Mouse (Mus musculus) forebrain, embryonic 12.5 days (tissue): ENCODE data around the gene Fbxo21. TPM values are rescaled to one million over a fixed set of nuclear protein-coding genes. Genes with fewer than 3 reads are reported as not detected.

Experiments
- ATAC-seq: fragments of 200-750 bp; cut with Nextera tagmentation; 2 replicates; pipeline ENCODE4 v1.8.0; 2017; ENCODE audit warnings: moderate TSS enrichment; ENCODE audit not compliant: low FRiP score
- H3K27ac ChIP-seq: fragments of 300-500 bp; sonication (generic); 2 replicates; pipeline ENCODE4 v1.5.1; 2016; ENCODE audit warnings: mild to moderate bottlenecking
- H3K27me3 ChIP-seq: fragments of 300-500 bp; sonication (generic); 2 replicates; pipeline ENCODE4 v1.6.1; 2016; ENCODE audit warnings: mild to moderate bottlenecking
- H3K36me3 ChIP-seq: fragments of 300-500 bp; sonication (generic); replicated peaks from 2 replicates; pipeline ENCODE4 v1.6.1; 2016; ENCODE audit warnings: mild to moderate bottlenecking
- H3K4me1 ChIP-seq: fragments of 300-500 bp; sonication (generic); 2 replicates; pipeline ENCODE4 v1.6.1; 2016
- H3K4me2 ChIP-seq: fragments of 300-500 bp; sonication (generic); 2 replicates; pipeline ENCODE4 v1.6.1; 2016; ENCODE audit warnings: mild to moderate bottlenecking, moderate library complexity
- H3K4me3 ChIP-seq: fragments of 300-500 bp; sonication (generic); replicated peaks from 2 replicates; pipeline ENCODE4 v1.5.1; 2016; ENCODE audit warnings: mild to moderate bottlenecking
- H3K9ac ChIP-seq: fragments of 300-500 bp; sonication (generic); 2 replicates; pipeline ENCODE4 v1.6.1; 2016; ENCODE audit warnings: mild to moderate bottlenecking
- H3K9me3 ChIP-seq: fragments of 300-500 bp; sonication (generic); 2 replicates; pipeline ENCODE4 v1.6.1; 2016
- WGBS: fragments of 180-500 bp; shearing (Covaris S2); methylation state at CpG from one replicate; pipeline ENCODE4 v1.1.7; 2016; 5-methylcytosine and 5-hydroxymethylcytosine counted together
- polyA plus RNA-seq: library from polyadenylated mRNA; unstranded; fragments of >200 nt; fragmentation: Nextera tagmentation; extraction: Ambion mirVana; gene quantifications from 2 replicates; pipeline ENCODE4 v1.2.1, GENCODE M21; 2016

Fbxo21 gene
- polyA plus RNA-seq, 1 experiment from 2014 or later: 149 TPM

DNA sequence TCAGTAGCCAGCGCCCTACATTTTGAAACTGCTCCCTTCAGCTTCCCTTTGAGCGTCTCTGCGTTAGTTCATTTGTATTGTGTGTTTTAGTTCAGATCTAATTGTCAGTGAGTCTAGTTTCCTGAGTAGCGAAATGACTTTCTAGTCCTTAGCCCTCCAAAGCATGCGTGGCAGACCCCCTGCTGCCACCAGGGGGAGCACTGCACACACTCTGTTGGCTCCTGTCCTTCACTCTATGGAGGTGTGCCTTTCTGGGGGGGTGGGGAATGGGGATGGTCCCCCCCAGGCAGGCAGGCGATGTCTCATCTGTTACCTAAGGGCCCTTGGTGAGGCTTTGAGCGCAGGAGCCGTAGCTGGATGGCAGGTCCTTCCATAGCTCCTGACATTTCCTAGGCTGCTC lies 28.1 kb downstream of the Fbxo21 start:
- H3K4me1 ChIP-seq: no peaks in the 10 kb centered on the region
- H3K9ac ChIP-seq: no peak overlapping the region
- H3K27ac ChIP-seq: no peak overlapping the region
- ATAC-seq: no peak
- WGBS: 82% methylated on average over 8 of the region's 8 CpGs
- H3K4me3 ChIP-seq: no peak overlapping the region
- no peaks in the 10 kb centered on the region for H3K9me3 ChIP-seq
- H3K27me3 ChIP-seq: no peaks in the 10 kb centered on the region
- peaks cover 98% of the 10 kb centered on the region for H3K36me3 ChIP-seq
- no peak overlapping the region for H3K4me2 ChIP-seq

DNA sequence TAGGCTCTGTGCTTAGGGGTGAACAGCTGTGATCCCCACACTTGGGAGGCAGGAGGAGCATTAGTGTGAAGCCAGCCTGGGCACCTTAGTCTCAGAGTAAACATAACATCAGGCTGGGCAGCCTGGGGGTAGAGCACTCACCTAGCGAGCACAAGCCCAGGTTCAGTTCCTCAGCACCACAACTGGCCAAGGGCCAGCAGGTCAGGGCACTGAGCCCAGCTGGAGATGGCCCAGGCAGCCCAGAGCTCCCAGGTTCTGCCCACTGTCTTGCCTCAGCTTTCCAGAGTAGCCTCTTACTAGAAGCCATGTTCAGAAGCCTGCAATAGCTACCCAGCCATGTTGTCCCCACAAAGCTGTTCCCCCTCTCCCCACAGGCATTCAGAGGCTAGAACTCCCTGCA lies 29.2 kb downstream of the Fbxo21 start:
- no peaks in the 10 kb centered on the region for H3K27me3 ChIP-seq
- no peak overlapping the region for H3K9ac ChIP-seq
- H3K9me3 ChIP-seq: no peaks in the 10 kb centered on the region
- H3K36me3 ChIP-seq: peaks cover 98% of the 10 kb centered on the region
- 88% methylated on average over 1 of the region's 1 CpGs for WGBS
- H3K4me2 ChIP-seq: no peak overlapping the region
- no peak overlapping the region for H3K4me3 ChIP-seq
- ATAC-seq: no peak
- H3K27ac ChIP-seq: no peak overlapping the region
- H3K4me1 ChIP-seq: no peaks in the 10 kb centered on the region; the same call in 1 of the 2 replicates

DNA sequence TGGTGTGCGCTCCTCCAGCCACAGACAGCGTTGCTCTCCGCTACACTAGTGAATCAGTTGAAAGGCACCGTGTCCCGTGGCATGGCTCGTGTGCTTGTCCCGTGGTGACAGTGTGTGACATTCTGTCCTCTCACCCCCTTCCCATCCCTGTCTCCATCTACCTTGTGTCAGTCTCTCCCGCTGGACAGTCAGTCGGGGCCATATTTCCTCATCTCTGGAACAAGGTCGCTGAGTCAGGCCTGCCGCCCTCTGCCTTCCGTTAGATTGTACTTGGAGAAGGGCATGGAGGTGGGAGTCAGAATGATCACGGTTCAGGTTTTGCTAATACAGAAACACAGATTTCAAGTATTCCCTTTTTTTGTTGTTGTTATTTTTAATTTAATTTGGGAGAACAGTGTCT lies 31.8 kb downstream of the Fbxo21 start:
- H3K36me3 ChIP-seq: peaks cover 80% of the 10 kb centered on the region
- WGBS: 93% methylated on average over 13 of the region's 13 CpGs

DNA sequence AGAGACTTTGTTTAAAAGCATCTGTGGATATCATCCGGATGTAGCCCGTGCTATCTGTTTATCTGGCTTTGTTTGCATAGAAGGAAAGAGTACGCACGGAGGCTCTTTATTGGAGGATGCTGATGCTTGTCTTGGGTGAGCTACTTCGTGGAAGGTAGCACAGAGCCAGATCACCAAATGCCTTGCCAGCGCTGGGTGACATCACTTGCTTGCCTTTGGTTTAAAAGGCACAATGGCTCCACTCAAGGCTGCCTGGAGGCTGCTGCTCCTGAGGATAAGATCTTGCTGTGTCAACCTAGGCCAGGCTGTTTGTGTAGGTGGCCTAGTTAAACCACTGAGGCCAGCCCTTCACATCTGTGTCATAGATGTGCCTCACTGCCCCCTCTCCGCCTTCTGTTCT lies 34.3 kb downstream of the Fbxo21 start:
- no peaks in the 10 kb centered on the region for H3K9me3 ChIP-seq
- WGBS: 94% methylated on average over 7 of the region's 7 CpGs
- H3K36me3 ChIP-seq: peaks cover 55% of the 10 kb centered on the region
- no peak overlapping the region for H3K9ac ChIP-seq
- no peak overlapping the region for H3K27ac ChIP-seq
- no peak overlapping the region for H3K4me3 ChIP-seq
- H3K4me1 ChIP-seq: peaks cover 15% of the 10 kb centered on the region
- no peak; the same call in 1 of the 2 replicates for ATAC-seq
- H3K4me2 ChIP-seq: no peak overlapping the region
- H3K27me3 ChIP-seq: no peaks in the 10 kb centered on the region

More for the DNA sequence above, 31.8 kb downstream of the Fbxo21 start:
- Histone ChIP-seq H3K27ac (no peak overlapping the region), H3K4me1 (peaks cover 7% of the 10 kb centered on the region), H3K4me2 (no peak overlapping the region), H3K9ac (no peak overlapping the region), H3K9me3 (no peaks in the 10 kb centered on the region), H3K27me3 (no peaks in the 10 kb centered on the region), H3K4me3 (no peak overlapping the region)
- ATAC-seq: no peak

DNA sequence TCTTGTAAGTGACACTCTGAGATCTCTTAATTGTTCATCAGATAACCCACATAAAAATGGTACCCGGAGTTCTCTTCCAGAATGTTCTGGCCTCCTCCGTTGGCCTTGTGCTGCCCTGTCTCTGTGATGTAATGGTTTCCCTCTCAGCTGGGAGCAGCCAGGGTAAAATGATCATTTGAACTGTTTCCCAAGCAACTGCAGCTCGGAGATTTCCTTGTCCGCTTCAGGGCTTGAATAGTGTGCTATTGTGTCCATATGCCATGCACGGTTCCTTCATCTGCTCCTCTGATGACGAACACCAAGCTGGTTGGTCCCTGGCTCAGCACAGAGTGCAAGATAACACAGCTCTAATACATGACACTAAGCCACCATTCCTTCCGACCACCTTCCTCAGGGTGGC lies 35.3 kb downstream of the Fbxo21 start:
- ATAC-seq: no peak
- Histone ChIP-seq H3K36me3 (peaks cover 46% of the 10 kb centered on the region), H3K27ac (peak overlapping the region; percentile 15; the same call in 1 of the 2 replicates), H3K4me2 (no peak overlapping the region), H3K4me3 (no peak overlapping the region), H3K27me3 (no peaks in the 10 kb centered on the region), H3K9ac (no peak overlapping the region), H3K9me3 (no peaks in the 10 kb centered on the region), H3K4me1 (peaks cover 15% of the 10 kb centered on the region)
- 63% methylated on average over 7 of the region's 7 CpGs for WGBS

DNA sequence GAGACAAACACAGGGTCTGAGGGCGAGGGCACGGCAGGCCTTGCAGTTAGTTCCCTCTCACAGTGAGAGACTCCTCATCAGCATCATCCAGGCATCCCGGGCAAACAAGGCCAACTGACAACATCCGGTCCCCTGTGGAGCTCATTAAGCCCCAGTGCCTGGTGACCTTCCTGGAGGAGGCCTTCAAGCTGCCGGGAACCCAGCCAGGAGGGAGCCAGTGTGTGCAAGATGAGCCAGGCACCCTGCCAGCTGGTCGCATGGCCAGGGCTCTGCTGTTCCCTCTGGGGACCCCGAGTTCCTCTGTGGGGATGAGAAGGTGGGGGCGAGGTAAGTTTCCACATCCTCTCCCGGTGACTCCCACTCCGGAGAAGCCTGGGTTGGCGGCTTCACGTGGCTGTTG lies 38.5 kb downstream of the Fbxo21 start:
- peaks cover 8% of the 10 kb centered on the region; the same call in 1 of the 2 replicates for H3K27me3 ChIP-seq
- H3K9ac ChIP-seq: no peak overlapping the region
- ATAC-seq: no peak; the same call in 1 of the 2 replicates
- no peak overlapping the region for H3K4me2 ChIP-seq
- H3K9me3 ChIP-seq: no peaks in the 10 kb centered on the region
- H3K36me3 ChIP-seq: peaks cover 15% of the 10 kb centered on the region
- H3K4me1 ChIP-seq: peaks cover 15% of the 10 kb centered on the region
- WGBS: 19% methylated on average over 12 of the region's 12 CpGs
- 0 out of 2 replicates have a peak overlapping the region, but pooled peaks have one; percentile 19 for H3K27ac ChIP-seq
- H3K4me3 ChIP-seq: no peak overlapping the region

DNA sequence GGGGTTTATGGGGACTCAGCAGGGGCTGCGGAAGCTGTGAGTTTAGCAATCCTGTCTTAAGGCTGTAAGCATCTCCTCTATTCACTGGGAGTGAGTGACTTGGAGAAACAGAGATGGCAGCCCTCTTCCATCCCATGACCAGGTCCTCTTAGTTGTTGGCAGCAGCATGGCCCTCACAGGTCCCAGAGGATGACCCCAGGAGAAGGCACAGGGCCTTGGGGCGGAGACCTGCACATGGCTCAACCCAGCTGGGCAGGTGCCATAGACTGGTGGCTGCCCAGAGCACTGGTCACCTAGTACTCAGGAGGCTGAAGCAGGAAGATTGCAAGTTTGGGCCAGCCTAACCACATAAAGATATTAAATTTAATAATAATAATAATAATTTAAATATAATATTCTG lies 39.1 kb downstream of the Fbxo21 start:
- Histone ChIP-seq H3K4me1 (peaks cover 15% of the 10 kb centered on the region), H3K27ac (0 out of 2 replicates have a peak overlapping the region, but pooled peaks have one; percentile 19), H3K36me3 (peaks cover 9% of the 10 kb centered on the region; the same call in 1 of the 2 replicates), H3K4me3 (no peak overlapping the region), H3K4me2 (no peak overlapping the region), H3K27me3 (peaks cover 10% of the 10 kb centered on the region; the same call in 1 of the 2 replicates), H3K9ac (no peak overlapping the region), H3K9me3 (no peaks in the 10 kb centered on the region)
- ATAC-seq: no peak
- 100% methylated on average over 2 of the region's 2 CpGs for WGBS

DNA sequence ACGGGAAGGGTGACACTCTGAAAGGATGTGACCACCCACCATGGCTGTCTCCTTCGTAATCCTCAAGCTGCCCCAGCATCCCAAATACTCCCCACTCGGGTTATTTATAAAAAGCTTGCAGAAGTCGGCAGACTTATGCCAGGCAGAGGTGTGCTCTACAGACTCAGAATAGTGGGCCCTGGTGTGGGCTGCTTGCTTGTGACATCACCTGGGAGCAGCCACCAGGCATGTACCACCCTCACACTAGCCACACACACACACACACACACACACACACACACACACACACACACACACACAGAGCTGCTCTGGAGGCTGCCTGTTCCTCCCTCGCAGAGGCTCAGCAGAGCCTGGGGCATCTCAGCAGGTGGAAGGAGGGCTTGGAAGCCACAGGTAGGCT lies 41.0 kb downstream of the Fbxo21 start:
- no peaks in the 10 kb centered on the region for H3K36me3 ChIP-seq
- no peak for ATAC-seq
- H3K4me1 ChIP-seq: peaks cover 8% of the 10 kb centered on the region
- peaks cover 10% of the 10 kb centered on the region; the same call in 1 of the 2 replicates for H3K27me3 ChIP-seq
- H3K4me3 ChIP-seq: no peak overlapping the region
- H3K9me3 ChIP-seq: no peaks in the 10 kb centered on the region
- WGBS: 58% methylated on average over 5 of the region's 5 CpGs
- H3K9ac ChIP-seq: no peak overlapping the region
- H3K4me2 ChIP-seq: no peak overlapping the region
- no peak overlapping the region for H3K27ac ChIP-seq

DNA sequence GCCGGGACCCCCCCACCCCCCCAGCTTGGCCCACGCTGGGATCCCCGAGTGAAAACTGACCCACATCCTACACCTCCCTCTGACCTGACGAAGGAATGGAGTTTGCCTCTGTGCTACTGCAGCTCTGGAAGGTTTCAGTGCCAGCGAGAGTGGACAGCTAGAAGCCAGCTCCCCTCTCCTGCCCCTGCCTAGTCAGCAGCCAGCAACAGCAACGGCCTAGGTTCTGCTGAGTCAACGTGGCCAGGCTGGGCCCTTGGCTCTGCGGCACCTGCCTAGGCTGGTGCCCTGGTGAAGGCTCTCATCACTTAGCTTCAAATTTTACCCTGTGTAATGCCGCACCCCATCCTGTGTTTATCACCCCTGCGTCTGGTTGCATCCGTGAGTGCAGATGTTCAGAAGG lies 43.4 kb downstream of the Fbxo21 start:
- 72% methylated on average over 11 of the region's 11 CpGs for WGBS
- H3K27me3 ChIP-seq: peaks cover 10% of the 10 kb centered on the region; the same call in 1 of the 2 replicates

DNA sequence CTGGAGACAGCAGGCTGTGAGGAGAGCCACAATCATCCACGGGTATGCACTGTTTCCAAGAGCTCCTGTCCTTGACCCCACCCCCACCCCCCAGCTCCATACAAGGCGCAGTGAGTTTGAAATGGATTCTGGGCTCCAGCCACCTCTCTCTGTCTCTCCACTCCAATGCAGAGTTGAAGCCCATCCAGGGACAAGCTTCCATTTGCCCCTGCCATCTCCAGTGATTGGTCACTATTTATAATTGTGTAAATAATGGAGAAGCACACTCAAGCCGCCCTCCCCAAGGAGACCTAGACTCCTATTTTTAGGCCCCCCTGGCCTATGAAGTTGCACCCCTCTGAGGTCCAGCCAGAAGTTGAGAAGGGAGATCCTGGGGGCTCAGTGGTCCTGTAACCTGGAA lies 46.5 kb downstream of the Fbxo21 start:
- Histone ChIP-seq H3K4me2 (no peak overlapping the region), H3K9ac (no peak overlapping the region), H3K27ac (no peak overlapping the region), H3K36me3 (no peaks in the 10 kb centered on the region), H3K4me1 (peaks cover 24% of the 10 kb centered on the region), H3K4me3 (no peak overlapping the region), H3K27me3 (peaks cover 37% of the 10 kb centered on the region), H3K9me3 (no peaks in the 10 kb centered on the region)
- no peak for ATAC-seq
- 66% methylated on average over 3 of the region's 3 CpGs for WGBS

More for the DNA sequence above, 43.4 kb downstream of the Fbxo21 start:
- Histone ChIP-seq H3K27ac (no peak overlapping the region), H3K9ac (no peak overlapping the region), H3K4me1 (peaks cover 5% of the 10 kb centered on the region), H3K4me2 (no peak overlapping the region), H3K4me3 (no peak overlapping the region), H3K9me3 (no peaks in the 10 kb centered on the region), H3K36me3 (no peaks in the 10 kb centered on the region)
- ATAC-seq: no peak

DNA sequence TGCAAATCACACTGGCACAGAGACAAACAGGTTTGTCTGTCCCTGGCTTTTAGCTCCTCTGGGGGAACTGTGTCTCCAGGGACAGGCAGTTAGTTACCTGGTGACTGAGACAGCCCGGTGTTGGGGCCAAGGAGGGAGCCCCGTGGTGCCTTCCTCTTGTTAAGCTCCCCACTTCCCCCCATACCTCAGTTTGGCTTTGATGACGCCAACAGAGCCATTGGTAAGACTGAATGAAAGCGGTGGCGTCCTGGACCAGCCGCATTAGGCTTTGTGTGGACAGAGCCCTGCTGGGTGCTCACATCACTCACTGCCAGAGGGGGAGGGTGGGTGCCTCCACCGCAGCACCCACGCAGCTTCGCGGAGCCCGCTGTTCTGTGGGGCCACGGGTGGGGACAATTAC lies 49.4 kb downstream of the Fbxo21 start:
- Histone ChIP-seq H3K9me3 (no peaks in the 10 kb centered on the region), H3K4me1 (peaks cover 44% of the 10 kb centered on the region), H3K4me2 (no peak overlapping the region), H3K27me3 (peaks cover 58% of the 10 kb centered on the region), H3K27ac (no peak overlapping the region), H3K36me3 (no peaks in the 10 kb centered on the region), H3K4me3 (no peak overlapping the region), H3K9ac (no peak overlapping the region)
- 5% methylated on average over 12 of the region's 12 CpGs for WGBS
- ATAC-seq: no peak

DNA sequence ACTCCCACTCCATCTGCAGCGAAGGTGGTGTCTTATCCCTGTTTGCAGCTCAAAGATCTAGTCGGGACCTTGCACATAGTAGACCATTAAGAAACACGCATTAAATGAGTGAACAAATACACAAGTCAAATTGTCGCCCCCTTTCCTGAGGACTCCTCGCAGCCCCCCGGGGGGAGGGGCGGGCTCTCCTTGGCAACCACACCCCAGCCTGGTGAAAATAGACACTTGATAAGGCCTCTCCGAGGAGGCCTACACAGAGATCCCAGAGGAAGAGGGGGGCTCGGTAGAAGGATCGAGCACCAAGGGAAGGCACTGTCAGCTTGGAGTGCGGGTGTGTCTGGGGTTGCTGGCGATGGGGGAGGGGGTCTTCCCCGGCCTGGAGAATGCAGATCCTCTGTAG lies 49.8 kb downstream of the Fbxo21 start:
- peak overlapping the region; percentile 64; the same call in 1 of the 2 replicates for H3K4me3 ChIP-seq
- WGBS: 1% methylated on average over 13 of the region's 13 CpGs
- peaks cover 62% of the 10 kb centered on the region for H3K27me3 ChIP-seq
- H3K27ac ChIP-seq: no peak overlapping the region
- no peaks in the 10 kb centered on the region for H3K36me3 ChIP-seq
- no peaks in the 10 kb centered on the region for H3K9me3 ChIP-seq
- ATAC-seq: no peak
- no peak overlapping the region for H3K9ac ChIP-seq
- H3K4me1 ChIP-seq: peaks cover 46% of the 10 kb centered on the region
- peak overlapping the region; percentile 97 for H3K4me2 ChIP-seq

DNA sequence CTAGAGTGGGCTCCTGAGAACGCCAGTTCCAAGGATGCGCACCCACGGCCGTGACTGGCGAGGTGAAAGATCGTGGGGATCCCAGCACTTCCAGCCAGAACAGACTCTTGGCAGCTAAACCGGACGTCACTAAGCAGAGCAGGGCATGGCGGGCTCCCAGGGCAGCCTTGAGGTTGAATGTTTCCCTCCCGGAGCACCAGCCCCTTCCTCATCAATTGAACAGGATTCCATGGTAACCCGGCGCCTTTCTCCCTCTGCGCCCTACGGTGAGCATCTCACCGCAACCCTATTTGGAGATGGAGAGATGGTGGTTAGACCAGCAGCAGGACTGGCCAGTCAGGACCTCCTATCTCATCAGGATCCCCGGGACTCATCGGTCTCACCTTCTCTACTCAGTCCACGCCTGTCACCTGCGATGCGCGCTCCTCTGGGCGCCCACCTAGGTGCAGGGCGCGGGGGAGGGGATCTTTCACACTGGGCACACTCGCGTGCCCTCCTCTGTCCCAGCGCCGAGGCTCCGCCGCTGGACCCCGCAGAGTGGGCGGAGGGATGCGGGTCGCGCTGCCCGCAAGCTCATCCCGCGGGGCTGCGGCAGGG lies 50.7 kb downstream of the Fbxo21 start:
- peak overlapping the region; percentile 97 for H3K4me2 ChIP-seq
- H3K36me3 ChIP-seq: no peaks in the 10 kb centered on the region
- H3K4me3 ChIP-seq: peak overlapping the region; percentile 64
- peaks cover 50% of the 10 kb centered on the region for H3K4me1 ChIP-seq
- WGBS: under 1% methylated on average over 39 of the region's 39 CpGs
- peak overlapping the region; percentile 52 for H3K9ac ChIP-seq
- H3K27ac ChIP-seq: no peak overlapping the region
- no peaks in the 10 kb centered on the region for H3K9me3 ChIP-seq
- no peak for ATAC-seq
- peaks cover 65% of the 10 kb centered on the region for H3K27me3 ChIP-seq
